Mouse (Mus musculus) spleen, postnatal 10 days (tissue): ENCODE measurements around the gene Osbpl10.
"Not testable (repeated sequence)": the region's sequence is repeated elsewhere in the genome, so short reads cannot be mapped to it uniquely, and the experiment has no call there.

Experiments used
- DNase-seq, 2 experiments: peaks; one replicate each; pipeline ENCODE4 v3.0.0; 2021 to 2022; ENCODE audit warnings: low spot score in 2 of 2

Gene Osbpl10

GRCm38 (mm10) chr9:115272451-115272850, 294.1 kb downstream of the Osbpl10 start:
- DNase-seq: not testable (repeated sequence)

- DNase-seq: no peak
These were observed 294.8 kb downstream of the Osbpl10 start for GRCm38 (mm10) chr9:115273095-115273649.

GRCm38 (mm10) chr9:115274806-115275205, 296.4 kb downstream of the Osbpl10 start:
- no peak for DNase-seq

- no peak for DNase-seq
These were observed 300.3 kb downstream of the Osbpl10 start for GRCm38 (mm10) chr9:115278641-115279040.
